Mouse (Mus musculus): ENCODE measurements around the gene Aqp1.

GRCm38 (mm10) chr6:55337242-55337641 lies 1.0 kb downstream of the Aqp1 start:
- TF ChIP-seq MAX (IDR thresholded peaks at IDR 0.05; ENCODE audit: low read length) (no peak), CTCF (IDR thresholded peaks at IDR 0.05 in 2 of 3, conservative IDR thresholded peaks at IDR 0.05 in 1 of 3; ENCODE audit: control insufficient read depth in 1 of 3, insufficient read depth in 1 of 3, low read depth in 2 of 3, low read length in 3 of 3, poor library complexity in 1 of 3, severe bottlenecking in 1 of 3) (no peak), RAD21 (IDR thresholded peaks at IDR 0.05; ENCODE audit: low read depth, low read length) (no peak), E2F4 (IDR thresholded peaks at IDR 0.05; ENCODE audit: borderline replicate concordance, low read depth, low read length) (no peak), SIN3A (IDR thresholded peaks at IDR 0.05; ENCODE audit: low read length) (peak; percentile 37; the same call in 1 of the 2 replicates), EP300 (IDR thresholded peaks at IDR 0.05; ENCODE audit: low read depth in 1 of 2, low read length in 2 of 2) (peak; percentile 53 to 71), POLR2A (IDR thresholded peaks at IDR 0.05; ENCODE audit: control insufficient read depth in 1 of 2, insufficient read depth in 1 of 2, low read depth in 1 of 2, low read length in 2 of 2, poor library complexity in 1 of 2) (no peak)

All from MEL (cell line).